Mouse (Mus musculus) lung, postnatal 4 days (tissue): ENCODE data around the gene Isca1.
"Not testable (repeated sequence)": the region's sequence is repeated elsewhere in the genome, so short reads cannot be mapped to it uniquely, and the experiment has no call there.

ENCODE experiments used
- DNase-seq, 2 experiments: peaks; one replicate each; pipeline ENCODE4 v3.0.0; 2021

The Isca1 gene

GRCm38 (mm10) chr13:59746164-59746563 lies 23.4 kb downstream of the Isca1 start:
- peak in 1 of 2 experiments; percentile 18 for DNase-seq

- DNase-seq, result no peak
These were observed 24.1 kb downstream of the Isca1 start for GRCm38 (mm10) chr13:59745462-59745861.

GRCm38 (mm10) chr13:59741697-59742096 lies 27.9 kb downstream of the Isca1 start:
- DNase-seq, result peak; percentile 38 to 41

GRCm38 (mm10) chr13:59741096-59741495 lies 28.5 kb downstream of the Isca1 start:
- DNase-seq, result peak in 1 of 2 experiments; percentile 30

- DNase-seq, result no peak
These were observed 30.2 kb downstream of the Isca1 start for GRCm38 (mm10) chr13:59739397-59739796.

GRCm38 (mm10) chr13:59738455-59738854 lies 31.2 kb downstream of the Isca1 start:
- no peak for DNase-seq

GRCm38 (mm10) chr13:59735190-59735589 lies 34.4 kb downstream of the Isca1 start:
- DNase-seq, result no peak

GRCm38 (mm10) chr13:59734347-59734746 lies 35.3 kb downstream of the Isca1 start:
- not testable (repeated sequence) for DNase-seq

GRCm38 (mm10) chr13:59733936-59734335 lies 35.7 kb downstream of the Isca1 start:
- DNase-seq, result no peak

GRCm38 (mm10) chr13:59731652-59732051 lies 38.0 kb downstream of the Isca1 start, which contains the start of gene Spata31d1d:
Gene Spata31d1d, minus strand, starts transcription at chr13:59731752.
- no peak for DNase-seq

- peak; percentile 85 to 88 for DNase-seq
These were observed 41.1 kb downstream of the Isca1 start for GRCm38 (mm10) chr13:59728378-59729093.

GRCm38 (mm10) chr13:59726139-59726867 lies 43.3 kb downstream of the Isca1 start:
- DNase-seq, result no peak

- not testable (repeated sequence) for DNase-seq
These were observed 47.5 kb downstream of the Isca1 start for GRCm38 (mm10) chr13:59722089-59722488.

- DNase-seq, result no peak
These were observed 50.1 kb downstream of the Isca1 start for GRCm38 (mm10) chr13:59719475-59719874.

GRCm38 (mm10) chr13:59718857-59719440 lies 50.7 kb downstream of the Isca1 start:
- DNase-seq, result peak; percentile 37 to 74

GRCm38 (mm10) chr13:59713710-59714109 lies 55.9 kb downstream of the Isca1 start:
- DNase-seq, result no peak

GRCm38 (mm10) chr13:59711984-59712383 lies 57.6 kb downstream of the Isca1 start, which contains the start of gene Spata31d1b:
Gene Spata31d1b, plus strand, starts transcription at chr13:59712284.
- DNase-seq, result not testable (repeated sequence)

- DNase-seq, result no peak
These were observed 59.4 kb downstream of the Isca1 start, which contains the start of gene Spata31d1a for GRCm38 (mm10) chr13:59710230-59710629. Gene Spata31d1a, minus strand, starts transcription at chr13:59710330.
